Mouse (Mus musculus) lung, embryonic 15.5 days (tissue): ENCODE results near the gene Rab19. TPM values are rescaled to one million over a fixed set of nuclear protein-coding genes. Genes with fewer than 3 reads are reported as not detected.

Source experiments
- ATAC-seq: fragments of 200-750 bp; cut with Nextera tagmentation; 2 replicates; pipeline ENCODE4 v1.8.0; 2017; ENCODE audit warnings: moderate number of reproducible peaks, borderline replicate concordance; ENCODE audit not compliant: low FRiP score, low TSS enrichment; ENCODE audit errors: extremely low read depth
- H3K27ac ChIP-seq: fragments of 300-500 bp; sonication (generic); 2 replicates; pipeline ENCODE4 v1.5.1; 2015; ENCODE audit warnings: moderate library complexity, mild to moderate bottlenecking, inconsistent platforms
- H3K27me3 ChIP-seq: fragments of 300-500 bp; sonication (generic); 2 replicates; pipeline ENCODE4 v1.6.1; 2015; ENCODE audit warnings: inconsistent platforms
- H3K36me3 ChIP-seq: fragments of 300-500 bp; sonication (generic); 2 replicates; pipeline ENCODE4 v1.6.1; 2015; ENCODE audit warnings: inconsistent platforms
- H3K4me1 ChIP-seq: fragments of 300-500 bp; sonication (generic); 2 replicates; pipeline ENCODE4 v1.6.1; 2015; ENCODE audit warnings: inconsistent platforms
- H3K4me2 ChIP-seq: fragments of 300-500 bp; sonication (generic); 2 replicates; pipeline ENCODE4 v1.6.1; 2015; ENCODE audit warnings: inconsistent platforms, mild to moderate bottlenecking, moderate library complexity
- H3K4me3 ChIP-seq: fragments of 300-500 bp; sonication (generic); 2 replicates; pipeline ENCODE4 v1.5.1; 2015; ENCODE audit warnings: mild to moderate bottlenecking, inconsistent platforms
- H3K9ac ChIP-seq: fragments of 300-500 bp; sonication (generic); 2 replicates; pipeline ENCODE4 v1.6.1; 2015; ENCODE audit warnings: inconsistent platforms
- H3K9me3 ChIP-seq: fragments of 300-500 bp; sonication (generic); 2 replicates; pipeline ENCODE4 v1.6.1; 2016; ENCODE audit warnings: inconsistent platforms
- WGBS: fragments of 180-500 bp; shearing (Covaris S2); methylation state at CpG from one replicate; pipeline ENCODE4 v1.1.7; 2015; 5-methylcytosine and 5-hydroxymethylcytosine counted together
- polyA plus RNA-seq: library from polyadenylated mRNA; unstranded; fragments of >200 nt; fragmentation: Nextera tagmentation; extraction: Ambion mirVana; gene quantifications from 2 replicates; pipeline ENCODE4 v1.2.1, GENCODE M21; 2015

The Rab19 gene
- 4.2 and 6.3 TPM in 2 replicates for polyA plus RNA-seq

- peak within 1 kb of the TSS; percentile 65 for H3K27ac ChIP-seq
- H3K4me1 ChIP-seq: peaks cover 10% of the 10 kb centered on the region
- no peaks in the 10 kb centered on the region for H3K27me3 ChIP-seq
- no peaks in the 10 kb centered on the region for H3K36me3 ChIP-seq
- 5% methylated on average over 20 of the region's 20 CpGs for WGBS
- H3K9ac ChIP-seq: peak within 1 kb of the TSS; percentile 38
- H3K9me3 ChIP-seq: no peaks in the 10 kb centered on the region
- H3K4me2 ChIP-seq: peak within 1 kb of the TSS; percentile 62
- ATAC-seq: no peak
- H3K4me3 ChIP-seq: peak within 1 kb of the TSS; percentile 43
Observed at GRCm38 (mm10) chr6:39381125-39381880, at the start of gene Rab19. Gene Rab19 (plus strand): TSS chr6:39381175.

GRCm38 (mm10) chr6:39331998-39332700 lies 48.8 kb upstream of the Rab19 start:
- Histone ChIP-seq H3K9me3 (no peaks in the 10 kb centered on the region), H3K4me1 (no peaks in the 10 kb centered on the region), H3K9ac (no peak overlapping the region), H3K36me3 (peaks cover 20% of the 10 kb centered on the region), H3K27ac (no peak overlapping the region), H3K27me3 (no peaks in the 10 kb centered on the region), H3K4me3 (no peak overlapping the region), H3K4me2 (no peak overlapping the region)
- WGBS: 85% methylated on average over 7 of the region's 7 CpGs
- no peak for ATAC-seq

DNA sequence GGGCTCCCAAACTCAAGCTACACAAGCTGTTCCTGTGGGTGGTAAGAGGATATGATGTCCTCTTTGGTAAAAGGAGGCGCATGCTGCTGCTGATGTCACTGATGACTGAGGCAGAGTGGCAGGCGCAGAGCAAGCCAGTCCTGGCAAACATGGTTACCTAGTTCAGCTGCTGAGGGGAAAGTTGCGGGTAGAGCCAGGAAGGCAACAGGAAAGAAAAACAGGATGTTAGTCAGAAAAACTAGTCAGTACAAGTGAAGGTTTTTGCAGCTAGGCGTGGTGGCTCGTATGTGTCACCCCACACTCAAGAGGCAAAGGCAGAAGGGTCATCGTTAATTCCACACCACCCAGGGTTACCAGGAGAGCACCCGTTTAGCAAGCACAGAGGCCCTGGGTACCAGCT lies 46.8 kb upstream of the Rab19 start:
- H3K9me3 ChIP-seq: no peaks in the 10 kb centered on the region
- H3K27ac ChIP-seq: no peak overlapping the region
- no peaks in the 10 kb centered on the region for H3K4me1 ChIP-seq
- H3K4me2 ChIP-seq: no peak overlapping the region
- no peak for ATAC-seq
- WGBS: 79% methylated on average over 7 of the region's 7 CpGs
- no peaks in the 10 kb centered on the region for H3K27me3 ChIP-seq
- H3K36me3 ChIP-seq: peaks cover 23% of the 10 kb centered on the region
- H3K4me3 ChIP-seq: no peak overlapping the region
- H3K9ac ChIP-seq: no peak overlapping the region

DNA sequence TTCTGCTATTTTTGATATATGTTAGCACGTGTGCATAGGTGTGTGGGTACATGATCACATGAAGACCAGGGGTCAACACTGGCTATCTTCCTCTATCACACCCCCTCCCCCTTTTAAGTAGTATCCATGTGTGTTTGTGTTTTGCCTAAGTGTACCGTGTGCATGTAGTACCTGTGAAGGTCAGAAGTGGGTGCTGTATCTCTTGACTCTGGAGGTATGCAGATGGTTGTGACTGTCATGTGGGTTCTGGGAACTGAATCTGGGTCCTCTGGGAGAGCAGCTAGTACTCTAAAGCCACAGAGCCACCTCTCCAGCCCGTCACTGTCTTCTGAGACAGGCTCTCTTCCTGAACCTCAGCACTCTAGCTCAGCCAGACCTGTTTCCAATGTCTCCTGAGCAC lies 46.1 kb upstream of the Rab19 start:
- peaks cover 24% of the 10 kb centered on the region for H3K36me3 ChIP-seq

GRCm38 (mm10) chr6:39338359-39338758 lies 42.6 kb upstream of the Rab19 start:
- ATAC-seq: no peak
- no peaks in the 10 kb centered on the region for H3K4me1 ChIP-seq
- no peak overlapping the region for H3K27ac ChIP-seq
- no peak overlapping the region for H3K9ac ChIP-seq
- H3K9me3 ChIP-seq: no peaks in the 10 kb centered on the region
- no peaks in the 10 kb centered on the region for H3K27me3 ChIP-seq
- WGBS: 91% methylated on average over 8 of the region's 8 CpGs
- no peak overlapping the region for H3K4me3 ChIP-seq
- H3K4me2 ChIP-seq: no peak overlapping the region
- peaks cover 32% of the 10 kb centered on the region for H3K36me3 ChIP-seq

More for the DNA sequence above, 46.1 kb upstream of the Rab19 start:
- Histone ChIP-seq H3K9me3 (no peaks in the 10 kb centered on the region), H3K27me3 (no peaks in the 10 kb centered on the region), H3K27ac (no peak overlapping the region), H3K9ac (no peak overlapping the region), H3K4me3 (no peak overlapping the region), H3K4me2 (no peak overlapping the region), H3K4me1 (no peaks in the 10 kb centered on the region)
- WGBS: 84% methylated on average over 3 of the region's 3 CpGs
- ATAC-seq: no peak

- H3K27ac ChIP-seq: no peak overlapping the region
- H3K4me3 ChIP-seq: no peak overlapping the region
- no peaks in the 10 kb centered on the region for H3K27me3 ChIP-seq
- WGBS: 59% methylated on average over 2 of the region's 2 CpGs
- H3K4me1 ChIP-seq: no peaks in the 10 kb centered on the region
- no peak overlapping the region for H3K4me2 ChIP-seq
- H3K9me3 ChIP-seq: no peaks in the 10 kb centered on the region
- H3K9ac ChIP-seq: no peak overlapping the region
- no peak for ATAC-seq
- peaks cover 36% of the 10 kb centered on the region for H3K36me3 ChIP-seq
Observed at GRCm38 (mm10) chr6:39341798-39342197, 39.2 kb upstream of the Rab19 start.

GRCm38 (mm10) chr6:39344020-39344419 lies 37.0 kb upstream of the Rab19 start:
- H3K27ac ChIP-seq: no peak overlapping the region
- no peak overlapping the region for H3K4me3 ChIP-seq
- H3K4me2 ChIP-seq: no peak overlapping the region
- ATAC-seq: 0 out of 2 replicates have a peak, but pooled peaks have one; percentile 23
- WGBS: 20% methylated on average over 12 of the region's 12 CpGs
- peaks cover 34% of the 10 kb centered on the region for H3K36me3 ChIP-seq
- H3K27me3 ChIP-seq: no peaks in the 10 kb centered on the region
- H3K4me1 ChIP-seq: no peaks in the 10 kb centered on the region
- no peak overlapping the region for H3K9ac ChIP-seq
- no peaks in the 10 kb centered on the region for H3K9me3 ChIP-seq

- 73% methylated on average over 7 of the region's 7 CpGs for WGBS
- H3K4me2 ChIP-seq: no peak overlapping the region
- ATAC-seq: no peak
- H3K9me3 ChIP-seq: no peaks in the 10 kb centered on the region
- H3K4me3 ChIP-seq: no peak overlapping the region
- no peak overlapping the region for H3K27ac ChIP-seq
- H3K27me3 ChIP-seq: no peaks in the 10 kb centered on the region
- no peaks in the 10 kb centered on the region for H3K4me1 ChIP-seq
- no peak overlapping the region for H3K9ac ChIP-seq
- H3K36me3 ChIP-seq: peaks cover 43% of the 10 kb centered on the region
Observed at GRCm38 (mm10) chr6:39345430-39345829, 35.5 kb upstream of the Rab19 start.

DNA sequence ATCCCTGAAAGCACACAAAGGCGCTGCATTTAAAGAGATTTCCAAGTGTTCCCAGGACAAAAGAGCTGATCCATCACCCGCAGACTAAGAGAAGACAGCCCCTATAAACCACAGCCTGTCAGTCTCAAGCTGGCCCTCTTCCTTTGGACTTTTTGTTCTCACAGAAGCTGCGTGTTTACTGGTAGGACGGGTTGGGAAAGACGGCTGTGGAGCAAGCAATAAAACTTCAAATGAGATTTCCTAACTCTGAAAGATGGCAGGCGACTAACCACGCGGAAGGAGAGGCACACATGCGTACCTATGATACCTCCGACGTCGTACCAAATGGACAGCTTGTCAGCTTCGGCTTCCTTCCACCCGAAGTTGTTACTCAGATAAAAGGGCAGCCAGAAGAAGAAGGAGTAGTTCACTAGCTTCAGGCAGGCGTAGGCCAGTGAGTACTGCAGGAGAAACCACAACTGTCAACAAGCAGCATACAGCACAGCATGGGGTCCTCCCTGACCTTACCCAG lies 33.9 kb upstream of the Rab19 start:
- Histone ChIP-seq H3K4me3 (no peak overlapping the region), H3K9ac (no peak overlapping the region), H3K27ac (no peak overlapping the region), H3K36me3 (peaks cover 52% of the 10 kb centered on the region), H3K27me3 (no peaks in the 10 kb centered on the region), H3K9me3 (no peaks in the 10 kb centered on the region), H3K4me1 (no peaks in the 10 kb centered on the region), H3K4me2 (no peak overlapping the region)
- no peak for ATAC-seq
- WGBS: 28% methylated on average over 15 of the region's 15 CpGs

DNA sequence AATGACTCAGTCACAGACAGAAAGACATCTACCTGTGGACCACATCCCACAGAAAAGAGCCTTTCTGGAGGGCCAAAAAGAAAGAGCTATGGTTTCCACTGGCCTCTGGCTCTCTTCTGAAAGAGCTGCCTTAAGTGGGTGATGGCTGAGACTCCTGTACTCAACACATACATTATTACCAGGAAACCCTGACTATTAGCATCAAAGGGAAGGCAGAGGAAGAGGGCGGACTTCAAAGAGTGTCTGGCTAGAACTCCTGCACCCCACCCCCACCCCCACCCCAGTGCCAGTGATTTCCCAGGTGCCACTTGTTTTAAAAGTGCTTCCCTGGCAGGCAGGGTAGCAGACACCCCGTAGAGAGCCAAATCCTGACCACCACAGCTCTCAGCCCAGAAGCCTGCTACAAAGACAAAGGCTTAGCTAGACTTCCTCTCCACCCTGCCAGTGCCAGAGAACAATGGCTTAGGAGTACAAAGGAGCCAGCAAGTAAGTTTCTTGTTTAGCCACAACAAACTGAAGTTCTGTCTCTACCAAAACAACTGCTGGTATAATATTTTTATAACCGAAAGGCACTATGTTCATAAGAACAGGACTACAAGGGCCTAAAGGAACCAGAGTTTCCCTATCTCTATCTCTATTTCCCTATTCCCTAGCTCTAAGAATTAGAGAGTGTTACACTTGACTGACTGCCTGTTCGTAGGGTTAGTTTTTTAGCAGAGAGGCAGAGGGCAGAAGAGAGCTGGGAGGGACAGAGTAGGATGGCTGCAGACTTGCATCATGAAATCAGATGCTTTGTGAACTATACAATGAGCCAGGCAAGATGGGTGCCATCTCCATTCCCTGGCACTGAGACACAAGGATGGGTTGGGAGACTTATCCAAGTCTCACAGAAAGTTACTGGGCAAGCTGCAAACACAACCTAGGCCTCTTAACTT lies 32.8 kb upstream of the Rab19 start:
- Histone ChIP-seq H3K9ac (no peak overlapping the region), H3K27ac (peak overlapping the region; percentile 29), H3K36me3 (peaks cover 50% of the 10 kb centered on the region), H3K4me1 (no peaks in the 10 kb centered on the region), H3K4me2 (no peak overlapping the region), H3K9me3 (no peaks in the 10 kb centered on the region), H3K27me3 (no peaks in the 10 kb centered on the region), H3K4me3 (no peak overlapping the region)
- ATAC-seq: no peak
- WGBS: 42% methylated on average over 4 of the region's 4 CpGs

GRCm38 (mm10) chr6:39348946-39349345 lies 32.0 kb upstream of the Rab19 start:
- Histone ChIP-seq H3K27ac (no peak overlapping the region), H3K9me3 (no peaks in the 10 kb centered on the region), H3K4me1 (no peaks in the 10 kb centered on the region), H3K4me3 (no peak overlapping the region), H3K36me3 (peaks cover 46% of the 10 kb centered on the region), H3K4me2 (no peak overlapping the region), H3K27me3 (no peaks in the 10 kb centered on the region), H3K9ac (no peak overlapping the region)
- WGBS: 78% methylated on average over 6 of the region's 6 CpGs
- peak; percentile 35; the same call in 1 of the 2 replicates for ATAC-seq
